Mouse (Mus musculus) forebrain, embryonic 14.5 days (tissue): Measurements from ENCODE around the gene Alpk1. TPM values are rescaled to one million over a fixed set of nuclear protein-coding genes. Genes with fewer than 3 reads are reported as not detected.
A peak's percentile ranks its signal among the peaks of the same experiment; 100 is the strongest.

Source experiments
- ATAC-seq: fragments of 200-750 bp; cut with Nextera tagmentation; 2 replicates; pipeline ENCODE4 v1.8.0; 2017; ENCODE audit warnings: mild to moderate bottlenecking, moderate library complexity
- DNase-seq: peaks from one replicate; pipeline ENCODE4 v3.0.0-alpha.2; 2015; ENCODE audit warnings: low spot score
- H3K27ac ChIP-seq: fragments of 300-500 bp; sonication (generic); 2 replicates; pipeline ENCODE4 v1.5.1; 2014; ENCODE audit warnings: low read depth, mild to moderate bottlenecking, control low read depth, low read length, moderate library complexity
- H3K27me3 ChIP-seq: fragments of 300-500 bp; sonication (generic); replicated peaks from 2 replicates; pipeline ENCODE4 v1.6.1; 2014; ENCODE audit warnings: low read length, control low read depth, mixed read lengths; ENCODE audit not compliant: control insufficient read depth, insufficient read depth
- H3K36me3 ChIP-seq: fragments of 300-500 bp; sonication (generic); 2 replicates; pipeline ENCODE4 v1.6.1; 2014; ENCODE audit warnings: low read length, control low read depth; ENCODE audit not compliant: control insufficient read depth, insufficient read depth
- H3K4me1 ChIP-seq: fragments of 300-500 bp; sonication (generic); 2 replicates; pipeline ENCODE4 v1.6.1; 2014; ENCODE audit warnings: antibody characterized with exemption, low read length, control low read depth; ENCODE audit not compliant: control insufficient read depth, insufficient read depth
- H3K4me2 ChIP-seq: fragments of 300-500 bp; sonication (generic); 2 replicates; pipeline ENCODE4 v1.6.1; 2014; ENCODE audit warnings: mild to moderate bottlenecking, control low read depth, low read length
- H3K4me3 ChIP-seq: fragments of 300-500 bp; sonication (generic); 2 replicates; pipeline ENCODE4 v1.5.1; 2014; ENCODE audit warnings: low read depth, low read length, control low read depth
- H3K9ac ChIP-seq: fragments of 300-500 bp; sonication (generic); 2 replicates; pipeline ENCODE4 v1.6.1; 2014; ENCODE audit warnings: mild to moderate bottlenecking, low read length, control low read depth, moderate library complexity
- H3K9me3 ChIP-seq: fragments of 300-500 bp; sonication (generic); replicated peaks from 2 replicates; pipeline ENCODE4 v1.6.1; 2016; ENCODE audit warnings: low read length, control low read depth, mixed read lengths; ENCODE audit not compliant: control insufficient read depth
- WGBS: fragments of 180-500 bp; shearing (Covaris S2); extraction: QIAGEN DNeasy Blood & Tissue Kit; methylation state at CpG from one replicate; pipeline ENCODE4 v1.1.7; 2014; 5-methylcytosine and 5-hydroxymethylcytosine counted together
- polyA plus RNA-seq: library from polyadenylated mRNA; unstranded; fragments of >200 nt; fragmentation: Nextera tagmentation; extraction: Ambion mirVana; gene quantifications from 2 replicates; pipeline ENCODE4 v1.2.1, GENCODE M21; 2014

The Alpk1 gene
- polyA plus RNA-seq, 1 experiment from 2014 or later: 1.1 TPM

DNA sequence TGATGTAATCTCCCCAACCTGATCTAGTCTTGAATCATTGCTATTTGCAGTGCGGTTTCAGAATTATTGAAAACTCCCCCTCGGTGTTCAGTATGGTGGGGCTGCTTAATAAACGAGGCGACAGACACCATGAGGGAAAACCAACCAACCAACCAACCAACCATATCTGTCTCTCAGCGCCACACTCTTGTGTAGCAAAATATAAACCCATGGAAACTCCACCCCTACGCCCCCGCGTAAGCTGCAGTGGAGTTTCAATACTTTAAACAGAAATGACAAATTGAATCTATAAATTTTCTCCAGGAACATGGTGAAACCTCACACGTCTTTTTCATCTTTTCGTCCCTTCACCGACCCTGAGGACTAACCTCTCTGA lies 75.2 kb downstream of the Alpk1 start:
- Histone ChIP-seq H3K4me1 (peaks cover 20% of the 10 kb centered on the region), H3K9ac (no peak overlapping the region; the same call in 1 of the 2 replicates)

GRCm38 (mm10) chr3:127701196-127701825 lies 79.0 kb downstream of the Alpk1 start:
- DNase-seq: peak; percentile 50
- peaks cover 6% of the 10 kb centered on the region for H3K27me3 ChIP-seq
- no peak for ATAC-seq
- no peak overlapping the region for H3K4me3 ChIP-seq
- 30% methylated on average over 4 of the region's 4 CpGs for WGBS
- no peak overlapping the region for H3K9ac ChIP-seq
- 0 out of 2 replicates have a peak overlapping the region, but pooled peaks have one; percentile 16 for H3K27ac ChIP-seq
- H3K4me2 ChIP-seq: no peak overlapping the region
- 0 out of 2 replicates have a peak, but pooled peaks cover 2% of the 10 kb centered on the region for H3K9me3 ChIP-seq
- no peaks in the 10 kb centered on the region for H3K36me3 ChIP-seq
- peaks cover 19% of the 10 kb centered on the region for H3K4me1 ChIP-seq

More for the DNA sequence above, 75.2 kb downstream of the Alpk1 start:
- DNase-seq: no peak
- peak; percentile 10 for ATAC-seq
- WGBS: 28% methylated on average over 11 of the region's 11 CpGs
- H3K4me3 ChIP-seq: peak overlapping the region; percentile 15
- peak overlapping the region; percentile 88 for H3K27ac ChIP-seq
- H3K4me2 ChIP-seq: peak overlapping the region; percentile 47
- 0 out of 2 replicates have a peak, but pooled peaks cover 2% of the 10 kb centered on the region for H3K9me3 ChIP-seq
- H3K36me3 ChIP-seq: no peaks in the 10 kb centered on the region
- H3K27me3 ChIP-seq: peaks cover 9% of the 10 kb centered on the region

DNA sequence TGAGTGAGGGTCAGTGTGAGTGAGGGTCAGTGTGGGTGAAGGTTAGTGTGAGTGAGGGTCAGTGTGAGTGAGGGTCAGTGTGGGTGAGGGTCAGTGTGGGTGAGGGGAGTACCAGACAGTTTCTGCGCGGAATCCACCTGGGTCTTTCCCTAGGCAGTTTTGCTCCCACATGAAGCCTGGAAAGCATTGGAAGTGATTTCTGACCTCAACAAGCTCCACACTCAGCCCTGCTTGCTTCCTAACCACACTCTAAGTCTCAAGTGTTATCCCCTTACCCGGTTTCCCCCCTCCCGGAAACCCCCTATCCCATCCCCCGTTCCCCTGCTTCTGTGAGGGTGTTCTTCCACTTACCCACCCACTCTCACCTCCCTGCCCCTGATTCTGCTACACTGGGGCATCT lies 81.7 kb downstream of the Alpk1 start:
- DNase-seq: peak; percentile 34
- 88% methylated on average over 5 of the region's 5 CpGs for whole genome bisulfite sequencing
- Histone ChIP-seq H3K27ac (no peak overlapping the region), H3K4me1 (peaks cover 21% of the 10 kb centered on the region), H3K4me2 (no peak overlapping the region), H3K27me3 (peaks cover 6% of the 10 kb centered on the region), H3K36me3 (no peaks in the 10 kb centered on the region), H3K9ac (no peak overlapping the region), H3K4me3 (no peak overlapping the region), H3K9me3 (no peaks in the 10 kb centered on the region)
- no peak for ATAC-seq

GRCm38 (mm10) chr3:127696541-127696940 lies 83.8 kb downstream of the Alpk1 start:
- DNase-seq (peak; percentile 64), ATAC-seq (peak; percentile 42; the same call in 1 of the 2 replicates)
- WGBS: 36% methylated on average over 11 of the region's 11 CpGs
- Histone ChIP-seq H3K36me3 (no peaks in the 10 kb centered on the region), H3K4me3 (no peak overlapping the region), H3K9me3 (no peaks in the 10 kb centered on the region), H3K27ac (peak overlapping the region; percentile 17; the same call in 1 of the 2 replicates), H3K27me3 (peaks cover 6% of the 10 kb centered on the region; the same call in 1 of the 2 replicates), H3K4me1 (peaks cover 20% of the 10 kb centered on the region), H3K4me2 (no peak overlapping the region), H3K9ac (no peak overlapping the region)

DNA sequence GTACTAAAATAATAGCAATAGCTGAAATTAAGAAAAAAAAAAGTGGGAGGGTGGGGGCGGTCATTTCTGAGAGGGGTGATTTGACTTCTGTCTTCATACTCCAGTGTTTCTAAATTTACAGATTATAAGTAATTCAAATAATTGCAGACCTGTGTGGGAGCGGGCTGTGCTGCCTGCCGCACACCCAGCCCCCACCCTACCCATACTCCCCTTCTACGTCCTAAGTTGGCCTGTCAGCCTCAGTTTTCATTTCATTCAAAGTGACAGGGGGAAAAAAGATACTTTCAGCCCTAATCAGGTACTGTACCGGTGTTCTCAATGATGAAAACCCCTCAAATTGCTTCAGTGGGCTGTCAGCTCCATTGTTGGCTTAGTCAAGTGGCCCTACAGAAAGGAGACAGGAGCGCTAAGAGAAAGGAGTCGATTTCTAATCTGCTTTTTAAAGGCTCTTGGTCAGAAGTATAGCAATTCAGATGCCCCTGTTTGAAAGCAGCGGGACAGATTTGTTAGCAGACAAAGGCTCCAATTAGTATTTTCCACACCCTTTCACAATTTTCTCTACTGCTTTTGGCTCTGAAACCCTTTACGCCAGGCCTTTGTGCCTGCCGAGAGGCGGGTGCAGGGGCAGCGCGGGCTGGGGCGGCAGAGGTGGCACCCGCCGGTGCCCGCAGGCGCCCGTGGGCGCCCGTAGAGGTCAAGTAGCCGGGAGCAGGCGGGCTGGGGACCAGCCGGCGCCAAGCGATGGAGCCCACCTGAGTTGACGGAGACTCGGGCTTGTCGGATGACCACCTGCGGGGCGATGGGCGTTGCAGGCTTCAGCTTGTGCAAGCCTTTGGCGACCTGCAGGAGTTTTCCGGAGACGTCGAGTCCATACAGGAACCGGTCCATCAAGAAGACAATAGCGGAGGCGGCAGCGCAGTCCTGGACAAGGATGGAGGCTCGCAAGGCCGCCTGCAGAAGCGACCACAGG lies 85.2 kb downstream of the Alpk1 start:
- under 1% methylated on average over 43 of the region's 43 CpGs for WGBS
- DNase-seq (peak; percentile 89), ATAC-seq (peak; percentile 87)
- Histone ChIP-seq H3K27ac (peak overlapping the region; percentile 90), H3K9ac (peak overlapping the region; percentile 64), H3K4me3 (peak overlapping the region; percentile 26), H3K36me3 (no peaks in the 10 kb centered on the region), H3K4me1 (peaks cover 18% of the 10 kb centered on the region), H3K4me2 (peak overlapping the region; percentile 62), H3K9me3 (no peaks in the 10 kb centered on the region), H3K27me3 (peaks cover 11% of the 10 kb centered on the region; the same call in 1 of the 2 replicates)

GRCm38 (mm10) chr3:127691230-127691629 lies 89.1 kb downstream of the Alpk1 start:
- 88% methylated on average over 4 of the region's 4 CpGs for WGBS

GRCm38 (mm10) chr3:127679703-127680102 lies 100.6 kb downstream of the Alpk1 start:
- Histone ChIP-seq H3K27ac (no peak overlapping the region), H3K36me3 (no peaks in the 10 kb centered on the region), H3K9ac (no peak overlapping the region), H3K27me3 (no peaks in the 10 kb centered on the region), H3K4me3 (no peak overlapping the region), H3K9me3 (no peaks in the 10 kb centered on the region), H3K4me2 (no peak overlapping the region), H3K4me1 (no peaks in the 10 kb centered on the region)
- DNase-seq (no peak), ATAC-seq (no peak)
- WGBS: 89% methylated on average over 15 of the region's 15 CpGs

More at GRCm38 (mm10) chr3:127691230-127691629, 89.1 kb downstream of the Alpk1 start:
- Histone ChIP-seq H3K36me3 (no peaks in the 10 kb centered on the region), H3K27ac (no peak overlapping the region), H3K4me3 (no peak overlapping the region), H3K9me3 (no peaks in the 10 kb centered on the region), H3K9ac (no peak overlapping the region), H3K4me1 (peaks cover 9% of the 10 kb centered on the region; the same call in 1 of the 2 replicates), H3K4me2 (no peak overlapping the region), H3K27me3 (peaks cover 8% of the 10 kb centered on the region; the same call in 1 of the 2 replicates)
- DNase-seq: no peak
- no peak for ATAC-seq

DNA sequence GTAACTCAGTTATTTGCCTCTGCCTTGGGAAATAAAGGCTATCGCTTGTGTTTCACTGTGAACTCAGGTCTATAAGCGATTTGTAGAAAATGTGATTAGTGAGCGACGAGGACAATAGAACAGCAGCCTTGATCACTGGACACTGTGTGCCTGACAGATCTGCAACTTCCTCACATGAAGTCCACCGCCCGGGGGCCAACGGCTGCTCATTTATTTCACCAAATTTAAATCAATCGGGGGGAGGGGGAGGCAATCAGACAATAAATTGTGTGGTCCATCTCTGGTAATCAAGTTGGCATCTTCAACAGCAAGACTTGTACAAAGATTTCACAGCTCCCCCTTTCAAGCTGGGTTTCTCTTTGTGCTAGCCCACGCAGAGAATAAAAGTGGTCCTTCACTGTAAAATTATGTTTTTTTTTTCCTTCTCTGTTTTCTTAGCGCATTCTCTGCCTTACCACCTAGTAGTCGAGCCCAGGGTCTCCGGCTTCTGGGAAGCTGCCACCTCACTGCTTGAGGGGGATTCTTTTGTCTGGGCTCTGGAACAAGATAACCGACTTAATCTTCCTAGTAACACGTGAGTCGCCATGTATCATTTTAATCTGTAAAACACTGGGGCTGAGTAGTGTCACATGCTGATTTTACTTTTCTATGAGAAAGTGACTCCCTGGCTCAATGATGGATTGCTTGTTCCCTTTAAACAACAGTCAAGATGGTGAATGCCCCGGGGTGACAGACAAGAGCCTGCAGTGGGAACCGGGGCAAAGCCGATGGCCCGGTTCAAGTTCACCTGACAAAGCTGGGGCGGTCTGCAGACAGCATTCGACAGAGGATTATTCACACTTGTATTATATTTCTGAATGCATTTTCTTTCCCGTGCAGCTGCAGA lies 118.4 kb downstream of the Alpk1 start:
- Histone ChIP-seq H3K4me3 (no peak overlapping the region), H3K9ac (peak overlapping the region; percentile 45; the same call in 1 of the 2 replicates), H3K4me1 (peaks cover 8% of the 10 kb centered on the region), H3K36me3 (no peaks in the 10 kb centered on the region), H3K4me2 (peak overlapping the region; percentile 28; the same call in 1 of the 2 replicates), H3K27me3 (peaks cover 2% of the 10 kb centered on the region; the same call in 1 of the 2 replicates), H3K9me3 (no peaks in the 10 kb centered on the region), H3K27ac (peak overlapping the region; percentile 33; the same call in 1 of the 2 replicates)
- DNase-seq (peak; percentile 49), ATAC-seq (peak; percentile 66)
- WGBS: 13% methylated on average over 22 of the region's 22 CpGs
